Mouse (Mus musculus): ENCODE data around the gene Pgs1. TPM values are rescaled to one million over a fixed set of nuclear protein-coding genes. Genes with fewer than 3 reads are reported as not detected.

Gene Pgs1
- polyA plus RNA-seq, 1 experiment from 2014 or later: 51.9 TPM

DNA sequence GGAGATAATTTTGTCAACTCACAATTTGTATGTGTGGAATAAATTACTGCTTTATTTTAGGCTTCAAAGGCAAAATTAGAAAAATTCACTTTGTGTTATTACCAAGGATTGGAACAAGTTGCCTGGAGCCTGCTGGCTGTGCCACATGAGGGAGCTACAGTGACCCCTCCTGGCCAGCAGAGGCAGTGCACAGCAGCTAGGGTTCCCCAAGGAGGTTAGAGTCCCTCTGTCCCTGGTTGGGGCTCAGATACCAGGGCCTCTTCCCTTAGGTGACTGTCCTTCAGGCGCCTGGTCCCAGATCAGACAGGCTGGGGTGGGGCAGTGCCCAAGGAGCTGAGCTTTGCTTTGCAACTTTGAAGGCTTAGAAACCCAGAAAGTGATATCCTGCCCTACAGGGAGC, 35.7 kb downstream of the Pgs1 start:
- 33% methylated on average over 1 of the region's 1 CpGs for WGBS
- H3K4me3 ChIP-seq: no peak overlapping the region
- H3K36me3 ChIP-seq: peaks cover 90% of the 10 kb centered on the region
- peak; percentile 65 for DNase-seq (ENCODE audit: low spot score)
- H3K9me3 ChIP-seq: peaks cover 6% of the 10 kb centered on the region; the same call in 1 of the 2 replicates
- H3K27ac ChIP-seq: no peak overlapping the region
- H3K4me1 ChIP-seq (replicated peaks): 0 out of 2 replicates have a peak, but pooled peaks cover 5% of the 10 kb centered on the region
- no peaks in the 10 kb centered on the region for H3K27me3 ChIP-seq (ENCODE audit: insufficient read depth, poor library complexity, severe bottlenecking)

DNA sequence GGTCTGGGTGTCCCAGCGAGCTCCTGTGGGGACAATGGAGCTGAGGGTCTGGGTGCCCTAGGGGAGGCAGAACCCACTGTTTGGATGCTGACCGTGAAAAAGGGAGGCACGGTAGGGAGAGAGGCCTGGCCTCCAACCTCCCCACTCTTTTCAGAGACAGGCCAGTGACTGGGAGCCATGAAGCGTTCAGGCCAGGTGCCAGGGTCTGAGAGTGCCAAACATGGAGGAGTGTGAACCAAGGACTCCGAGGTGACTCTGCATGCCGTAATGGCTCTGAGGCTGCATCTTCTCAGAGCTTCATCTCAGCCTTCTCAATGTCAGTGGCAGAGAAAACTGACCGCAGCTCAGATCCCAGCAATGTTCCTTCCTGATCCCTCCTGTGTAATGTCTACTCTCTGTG, 37.4 kb downstream of the Pgs1 start:
- 94% methylated on average over 7 of the region's 7 CpGs for WGBS
- DNase-seq (ENCODE audit: low spot score): no peak
- no peaks in the 10 kb centered on the region for H3K9me3 ChIP-seq
- no peak overlapping the region for H3K4me3 ChIP-seq
- H3K27me3 ChIP-seq (ENCODE audit: insufficient read depth, poor library complexity, severe bottlenecking): no peaks in the 10 kb centered on the region
- H3K4me1 ChIP-seq (replicated peaks): 0 out of 2 replicates have a peak, but pooled peaks cover 5% of the 10 kb centered on the region
- H3K27ac ChIP-seq: no peak overlapping the region
- H3K36me3 ChIP-seq: peaks cover 90% of the 10 kb centered on the region

DNA sequence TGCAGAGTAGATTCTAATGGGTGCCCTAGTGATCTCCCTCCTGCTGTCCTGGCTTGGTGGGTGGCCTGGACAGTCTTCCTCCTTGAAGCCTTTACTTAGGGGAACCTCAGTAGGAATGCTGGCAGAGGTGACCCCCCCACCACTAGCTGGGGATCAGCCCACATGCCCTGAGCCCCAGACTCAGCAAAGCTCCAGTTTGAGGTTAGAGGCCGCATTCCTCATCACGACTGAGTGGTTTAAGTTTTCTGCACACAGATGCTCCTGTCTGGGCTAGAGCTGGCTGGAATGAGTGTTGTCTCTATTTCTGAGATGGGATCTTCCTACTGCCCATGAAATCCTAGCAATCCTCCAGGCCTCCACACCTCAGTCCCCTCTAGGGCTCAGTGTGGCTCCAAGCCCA, 38.0 kb downstream of the Pgs1 start:
- 70% methylated on average over 2 of the region's 2 CpGs for WGBS
- no peaks in the 10 kb centered on the region for H3K9me3 ChIP-seq
- H3K27me3 ChIP-seq (ENCODE audit: insufficient read depth, poor library complexity, severe bottlenecking): no peaks in the 10 kb centered on the region
- H3K4me3 ChIP-seq: no peak overlapping the region
- peak overlapping the region; percentile 43; the same call in 1 of the 2 replicates for H3K27ac ChIP-seq
- 0 out of 2 replicates have a peak, but pooled peaks cover 5% of the 10 kb centered on the region for H3K4me1 ChIP-seq (replicated peaks)
- H3K36me3 ChIP-seq: peaks cover 88% of the 10 kb centered on the region
- DNase-seq (ENCODE audit: low spot score): no peak

DNA sequence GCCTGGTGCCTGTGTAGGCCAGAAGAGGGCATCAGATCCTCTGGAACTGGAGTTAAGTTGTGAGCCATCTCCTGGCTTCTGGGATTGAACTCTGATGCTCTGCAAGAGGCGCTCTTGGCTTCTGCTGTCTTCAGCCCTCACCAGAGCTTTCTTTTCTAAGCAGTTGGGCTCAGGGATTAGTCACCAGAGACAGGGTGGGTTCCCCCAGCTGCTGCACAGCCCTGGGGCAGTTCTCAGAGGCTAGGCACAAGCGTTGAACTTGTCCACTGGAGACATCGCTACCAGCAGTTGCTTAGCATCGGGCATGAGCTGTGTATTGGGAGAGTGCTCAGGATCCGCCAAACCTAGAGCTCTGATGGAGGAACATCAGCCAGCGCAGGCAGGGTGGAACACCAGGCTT, 43.1 kb downstream of the Pgs1 start:
- WGBS: 93% methylated on average over 6 of the region's 6 CpGs

DNA sequence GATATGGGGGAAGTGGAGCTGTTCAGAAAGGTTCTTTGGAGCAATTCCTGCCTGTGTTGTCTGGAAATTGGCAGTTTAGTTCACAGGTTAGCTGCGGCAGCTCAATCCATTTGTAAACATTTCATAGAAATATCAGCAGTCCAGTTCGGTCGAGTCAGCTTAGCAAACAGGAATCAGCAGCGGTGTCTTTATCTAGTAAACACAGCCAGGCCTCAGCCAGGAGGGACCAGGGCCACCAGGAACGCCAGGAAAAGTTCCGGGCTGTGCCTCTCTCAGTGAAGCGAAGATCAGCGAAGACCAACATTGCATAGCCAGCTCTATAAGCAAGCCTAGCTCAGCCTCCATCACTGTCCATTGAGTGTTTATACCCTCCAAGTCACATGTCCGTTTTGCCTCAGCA, 45.0 kb downstream of the Pgs1 start:
- WGBS: 94% methylated on average over 9 of the region's 9 CpGs
- Histone ChIP-seq H3K4me3 (no peak overlapping the region), H3K27ac (no peak overlapping the region), H3K9me3 (peaks cover 10% of the 10 kb centered on the region; the same call in 1 of the 2 replicates), H3K36me3 (peaks cover 55% of the 10 kb centered on the region), H3K27me3 (ENCODE audit: insufficient read depth, poor library complexity, severe bottlenecking) (no peaks in the 10 kb centered on the region), H3K4me1 (replicated peaks) (peaks cover 8% of the 10 kb centered on the region; the same call in 1 of the 2 replicates)
- DNase-seq (ENCODE audit: low spot score): no peak

More for the DNA sequence above, 43.1 kb downstream of the Pgs1 start:
- DNase-seq (ENCODE audit: low spot score): no peak
- H3K9me3 ChIP-seq: peaks cover 10% of the 10 kb centered on the region; the same call in 1 of the 2 replicates
- H3K4me1 ChIP-seq (replicated peaks): peaks cover 4% of the 10 kb centered on the region; the same call in 1 of the 2 replicates
- 0 out of 2 replicates have a peak overlapping the region, but pooled peaks have one; percentile 10 for H3K27ac ChIP-seq
- no peaks in the 10 kb centered on the region for H3K27me3 ChIP-seq (ENCODE audit: insufficient read depth, poor library complexity, severe bottlenecking)
- peaks cover 75% of the 10 kb centered on the region for H3K36me3 ChIP-seq
- no peak overlapping the region for H3K4me3 ChIP-seq

DNA sequence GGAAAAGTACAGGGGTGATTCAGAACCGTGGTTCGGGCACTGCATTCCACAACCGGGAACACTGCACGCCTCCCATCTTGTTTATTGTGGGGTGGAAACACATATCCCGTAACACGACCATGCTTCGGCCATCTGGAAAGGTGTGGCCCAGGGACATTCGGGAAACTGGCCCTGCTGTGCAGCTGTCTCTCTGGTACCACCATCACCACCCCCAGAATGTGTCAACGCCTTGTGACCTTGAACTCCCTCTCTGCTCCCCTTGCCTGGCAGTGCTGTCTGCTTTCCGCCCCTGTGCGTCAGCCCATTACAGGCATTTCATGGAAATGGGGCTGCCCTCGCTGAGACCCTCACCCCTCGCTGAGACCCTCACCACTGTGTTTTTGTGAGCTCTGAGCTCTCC, 48.3 kb downstream of the Pgs1 start:
- peaks cover 11% of the 10 kb centered on the region; the same call in 1 of the 2 replicates for H3K4me1 ChIP-seq (replicated peaks)
- DNase-seq (ENCODE audit: low spot score): no peak
- H3K9me3 ChIP-seq: peaks cover 10% of the 10 kb centered on the region; the same call in 1 of the 2 replicates
- no peak overlapping the region for H3K4me3 ChIP-seq
- H3K27ac ChIP-seq: no peak overlapping the region
- peaks cover 29% of the 10 kb centered on the region for H3K36me3 ChIP-seq
- WGBS: 85% methylated on average over 13 of the region's 13 CpGs
- H3K27me3 ChIP-seq (ENCODE audit: insufficient read depth, poor library complexity, severe bottlenecking): no peaks in the 10 kb centered on the region

DNA sequence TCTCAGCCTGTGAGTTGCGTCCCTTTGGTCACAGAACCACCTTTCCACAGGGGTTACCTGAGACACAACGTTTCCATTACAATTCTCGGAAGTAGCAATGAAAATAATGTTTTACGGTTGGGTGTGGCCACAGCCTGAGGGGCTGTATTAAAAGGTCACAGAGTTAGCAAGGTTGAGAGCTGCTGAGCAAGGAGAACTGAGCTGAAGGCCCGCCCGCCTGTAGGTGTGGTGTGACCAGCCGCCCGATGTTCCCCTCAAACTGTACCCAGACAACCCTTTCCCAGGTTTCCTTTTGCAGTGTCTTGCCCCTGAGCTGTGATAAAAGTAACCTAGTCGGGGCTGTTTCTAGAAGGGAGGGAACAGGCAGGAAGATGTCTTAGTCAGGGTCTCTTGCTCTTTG, 49.0 kb downstream of the Pgs1 start:
- Histone ChIP-seq H3K9me3 (peaks cover 10% of the 10 kb centered on the region; the same call in 1 of the 2 replicates), H3K27ac (no peak overlapping the region), H3K4me3 (no peak overlapping the region), H3K27me3 (ENCODE audit: insufficient read depth, poor library complexity, severe bottlenecking) (no peaks in the 10 kb centered on the region), H3K4me1 (replicated peaks) (peaks cover 11% of the 10 kb centered on the region; the same call in 1 of the 2 replicates), H3K36me3 (peaks cover 23% of the 10 kb centered on the region)
- no peak for DNase-seq (ENCODE audit: low spot score)
- WGBS: 85% methylated on average over 9 of the region's 9 CpGs

DNA sequence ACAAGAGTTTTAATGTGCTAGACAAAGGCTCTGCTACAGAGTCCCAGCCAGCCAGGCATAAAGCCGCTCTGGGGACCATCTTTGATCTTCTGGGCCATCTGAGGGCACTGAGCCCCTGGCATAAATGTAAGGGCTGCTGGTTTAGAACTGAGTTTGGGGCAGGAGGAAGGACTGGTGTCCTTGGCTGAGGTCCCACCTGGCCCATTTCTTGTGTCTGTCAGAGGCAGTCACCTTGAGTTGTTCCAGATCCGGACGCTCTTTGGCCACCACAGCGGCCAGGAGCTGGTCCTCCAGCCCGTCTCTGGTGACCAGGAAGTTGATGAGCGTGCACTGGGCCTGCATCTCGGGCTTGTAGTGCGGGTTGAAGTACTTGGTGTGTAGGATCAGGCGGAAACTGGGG, 56.7 kb downstream of the Pgs1 start:
- Histone ChIP-seq H3K9me3 (no peaks in the 10 kb centered on the region), H3K27me3 (ENCODE audit: insufficient read depth, poor library complexity, severe bottlenecking) (no peaks in the 10 kb centered on the region), H3K36me3 (no peaks in the 10 kb centered on the region), H3K4me3 (no peak overlapping the region), H3K27ac (peak overlapping the region; percentile 57), H3K4me1 (replicated peaks) (peaks cover 16% of the 10 kb centered on the region)
- 92% methylated on average over 9 of the region's 9 CpGs for WGBS
- DNase-seq (ENCODE audit: low spot score): no peak

DNA sequence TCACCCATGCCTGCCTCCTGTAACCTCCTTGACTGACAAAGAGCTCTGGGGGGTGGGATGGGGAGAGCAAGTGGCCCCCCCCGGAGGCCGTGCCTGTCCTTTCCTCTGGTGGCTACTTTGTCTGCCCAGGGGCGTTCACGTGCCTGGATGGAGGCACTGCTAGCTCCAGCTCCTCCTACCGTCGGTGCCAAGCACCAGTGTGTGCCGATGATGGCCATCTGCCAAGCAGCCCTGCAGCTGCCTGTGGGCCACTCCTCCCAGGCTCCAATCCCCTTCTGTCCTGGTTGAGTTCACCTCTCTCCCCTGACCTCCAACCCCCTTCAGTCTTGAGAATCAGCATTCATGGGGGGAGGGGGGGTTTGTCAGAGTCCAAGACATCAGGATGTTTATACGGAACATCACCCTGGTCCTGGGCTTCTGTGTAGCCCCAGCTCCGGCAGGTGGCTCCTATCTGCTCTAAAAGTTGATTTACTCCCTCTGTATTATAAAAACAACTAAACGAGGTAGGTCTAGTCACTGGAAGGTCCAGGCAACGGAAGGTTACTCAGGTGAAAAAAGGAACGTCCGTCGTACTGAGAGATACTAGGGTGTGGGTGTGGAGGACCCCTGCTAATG, 57.3 kb downstream of the Pgs1 start:
- 69% methylated on average over 14 of the region's 14 CpGs for WGBS
- DNase-seq (ENCODE audit: low spot score): peak; percentile 16
- Histone ChIP-seq H3K4me1 (replicated peaks) (peaks cover 16% of the 10 kb centered on the region), H3K27me3 (ENCODE audit: insufficient read depth, poor library complexity, severe bottlenecking) (no peaks in the 10 kb centered on the region), H3K4me3 (no peak overlapping the region), H3K9me3 (no peaks in the 10 kb centered on the region), H3K27ac (peak overlapping the region; percentile 57), H3K36me3 (no peaks in the 10 kb centered on the region)

DNA sequence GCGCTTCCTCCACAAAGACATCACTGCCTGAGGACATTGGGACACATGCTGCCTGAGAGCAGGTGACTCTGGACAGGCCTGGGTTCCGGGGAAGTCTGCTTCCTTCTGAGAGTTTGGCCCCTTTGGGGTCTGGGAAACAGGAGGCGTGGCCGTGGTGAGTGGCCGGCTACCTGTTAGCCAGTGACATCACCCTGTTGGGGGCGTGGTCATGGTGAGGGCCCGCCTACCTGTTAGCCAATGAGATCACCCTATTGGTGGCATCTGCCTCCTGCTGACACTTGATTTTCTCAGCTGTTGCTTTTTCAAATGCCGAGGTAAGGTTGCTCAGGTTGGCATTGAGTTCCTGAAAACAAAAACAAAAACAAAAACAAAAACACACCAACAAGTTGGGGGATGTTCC, 63.5 kb downstream of the Pgs1 start:
- H3K4me3 ChIP-seq: 0 out of 2 replicates have a peak overlapping the region, but pooled peaks have one; percentile 2
- 38% methylated on average over 8 of the region's 8 CpGs for WGBS
- H3K27ac ChIP-seq: no peak overlapping the region
- no peaks in the 10 kb centered on the region; the same call in none of the 2 replicates for H3K4me1 ChIP-seq (replicated peaks)
- no peak for DNase-seq (ENCODE audit: low spot score)
- H3K9me3 ChIP-seq: no peaks in the 10 kb centered on the region
- H3K27me3 ChIP-seq (ENCODE audit: insufficient read depth, poor library complexity, severe bottlenecking): no peaks in the 10 kb centered on the region
- H3K36me3 ChIP-seq: no peaks in the 10 kb centered on the region

DNA sequence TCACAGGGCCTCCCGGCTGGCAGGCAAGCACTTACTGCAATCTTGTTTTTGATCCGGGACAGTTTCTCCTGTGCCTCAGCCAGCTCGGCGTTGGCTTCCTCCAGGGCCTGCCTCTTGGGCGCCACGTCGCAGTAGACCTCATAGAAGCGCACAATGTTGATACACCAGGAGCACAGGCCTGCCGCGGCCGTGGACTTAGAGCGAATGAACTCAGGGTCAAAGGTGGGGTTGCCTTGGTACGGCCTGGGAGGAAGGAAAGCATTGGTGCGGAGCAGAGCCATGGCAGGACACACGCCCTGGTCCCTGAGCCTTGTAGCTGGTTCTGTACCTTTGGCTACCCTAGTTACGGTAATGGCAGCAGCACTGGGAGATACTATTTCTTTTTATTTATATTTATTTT, 64.1 kb downstream of the Pgs1 start:
- H3K36me3 ChIP-seq: no peaks in the 10 kb centered on the region
- DNase-seq (ENCODE audit: low spot score): no peak
- no peaks in the 10 kb centered on the region for H3K9me3 ChIP-seq
- no peaks in the 10 kb centered on the region; the same call in none of the 2 replicates for H3K4me1 ChIP-seq (replicated peaks)
- no peak overlapping the region for H3K4me3 ChIP-seq
- H3K27me3 ChIP-seq (ENCODE audit: insufficient read depth, poor library complexity, severe bottlenecking): no peaks in the 10 kb centered on the region
- WGBS: 77% methylated on average over 16 of the region's 16 CpGs
- H3K27ac ChIP-seq: no peak overlapping the region

DNA sequence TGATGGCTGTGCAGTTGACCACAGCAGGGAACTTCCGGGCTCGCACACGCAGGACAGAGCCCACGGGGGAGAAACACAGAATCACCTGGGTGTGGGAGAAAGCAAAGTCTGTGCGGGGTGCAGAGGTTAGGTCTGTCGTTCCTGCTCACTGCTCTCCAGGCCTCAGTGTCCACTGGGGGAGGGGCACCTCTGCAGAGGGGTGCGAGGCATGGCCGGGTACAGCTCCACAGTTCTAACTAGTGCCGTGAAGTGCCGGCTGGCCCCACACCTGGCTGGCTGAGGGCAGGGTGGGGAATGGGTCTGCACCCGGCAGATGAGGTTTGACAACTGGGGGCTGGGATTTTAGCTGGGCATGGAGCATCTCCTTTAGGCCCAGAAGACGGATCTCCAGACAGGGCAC, 72.3 kb downstream of the Pgs1 start:
- WGBS: 74% methylated on average over 12 of the region's 12 CpGs
- no peak overlapping the region for H3K4me3 ChIP-seq
- no peaks in the 10 kb centered on the region for H3K9me3 ChIP-seq
- H3K27me3 ChIP-seq (ENCODE audit: insufficient read depth, poor library complexity, severe bottlenecking): no peaks in the 10 kb centered on the region
- H3K27ac ChIP-seq: peak overlapping the region; percentile 54
- H3K36me3 ChIP-seq: no peaks in the 10 kb centered on the region
- no peak for DNase-seq (ENCODE audit: low spot score)
- peaks cover 22% of the 10 kb centered on the region for H3K4me1 ChIP-seq (replicated peaks)

DNA sequence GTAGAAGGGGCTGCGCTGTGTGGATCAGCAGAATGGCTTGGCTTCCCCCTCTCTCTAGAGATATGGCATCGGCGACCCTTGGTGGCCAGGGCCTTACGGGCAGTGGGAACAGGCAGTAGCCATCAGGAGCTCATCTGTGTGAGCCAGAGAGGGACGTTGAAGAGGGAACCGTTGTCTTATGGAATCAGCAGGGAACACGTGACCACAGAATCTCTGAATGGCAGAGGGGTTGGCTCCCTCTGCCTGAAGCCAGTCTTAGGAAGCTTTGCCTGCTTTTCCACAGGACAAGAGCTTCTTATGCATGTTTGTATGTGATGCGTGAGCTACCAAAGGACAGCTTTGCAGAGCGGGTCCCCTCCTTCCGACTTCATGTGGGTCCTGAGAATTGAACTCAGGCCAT, 72.8 kb downstream of the Pgs1 start:
- no peak for DNase-seq (ENCODE audit: low spot score)
- peak overlapping the region; percentile 54; the same call in 1 of the 2 replicates for H3K27ac ChIP-seq
- H3K9me3 ChIP-seq: no peaks in the 10 kb centered on the region
- no peaks in the 10 kb centered on the region for H3K36me3 ChIP-seq
- peaks cover 22% of the 10 kb centered on the region for H3K4me1 ChIP-seq (replicated peaks)
- WGBS: 62% methylated on average over 10 of the region's 10 CpGs
- no peaks in the 10 kb centered on the region for H3K27me3 ChIP-seq (ENCODE audit: insufficient read depth, poor library complexity, severe bottlenecking)
- no peak overlapping the region for H3K4me3 ChIP-seq

Data from hindbrain, embryonic 10.5 days (tissue).